Mouse (Mus musculus): ENCODE data around the gene Lrp2. TPM values are rescaled to one million over a fixed set of nuclear protein-coding genes. Genes with fewer than 3 reads are reported as not detected.

Lrp2 gene
- polyA plus RNA-seq, 1 experiment from 2014 or later: 1.6 TPM

GRCm38 (mm10) chr2:69379801-69380200 lies 206.1 kb downstream of the Lrp2 start:
- no peak for ATAC-seq (replicated peaks; ENCODE audit: low FRiP score, low TSS enrichment, low read depth)
- 48% methylated on average over 1 of the region's 1 CpGs for WGBS
- Histone ChIP-seq H3K27ac (ENCODE audit: low read depth) (no peak overlapping the region), H3K4me2 (ENCODE audit: low read length) (no peak overlapping the region), H3K9ac (ENCODE audit: low read length) (no peak overlapping the region), H3K36me3 (ENCODE audit: control insufficient read depth, insufficient read depth, low read length) (no peaks in the 10 kb centered on the region), H3K27me3 (replicated peaks; ENCODE audit: control insufficient read depth, insufficient read depth, low read length) (no peaks in the 10 kb centered on the region), H3K4me3 (ENCODE audit: low read depth, low read length) (no peak overlapping the region), H3K4me1 (replicated peaks; ENCODE audit: control insufficient read depth, insufficient read depth, low read length) (no peaks in the 10 kb centered on the region), H3K9me3 (ENCODE audit: control insufficient read depth, low read length) (no peaks in the 10 kb centered on the region)
- no peak for DNase-seq (ENCODE audit: low spot score)

GRCm38 (mm10) chr2:69376780-69377179 lies 209.1 kb downstream of the Lrp2 start:
- no peaks in the 10 kb centered on the region for H3K4me1 ChIP-seq (replicated peaks; ENCODE audit: control insufficient read depth, insufficient read depth, low read length)
- H3K4me2 ChIP-seq (ENCODE audit: low read length): no peak overlapping the region
- H3K36me3 ChIP-seq (ENCODE audit: control insufficient read depth, insufficient read depth, low read length): no peaks in the 10 kb centered on the region
- no peak overlapping the region for H3K9ac ChIP-seq (ENCODE audit: low read length)
- no peak overlapping the region for H3K27ac ChIP-seq (ENCODE audit: low read depth)
- no peak for DNase-seq (ENCODE audit: low spot score)
- H3K4me3 ChIP-seq (ENCODE audit: low read depth, low read length): no peak overlapping the region
- 60% methylated on average over 2 of the region's 2 CpGs for WGBS
- H3K9me3 ChIP-seq (ENCODE audit: control insufficient read depth, low read length): no peaks in the 10 kb centered on the region
- no peak for ATAC-seq (replicated peaks; ENCODE audit: low FRiP score, low TSS enrichment, low read depth)
- H3K27me3 ChIP-seq (replicated peaks; ENCODE audit: control insufficient read depth, insufficient read depth, low read length): no peaks in the 10 kb centered on the region

Other genes with a start within 250 kb of the Lrp2 start
- not detected in 2 replicates for gene Abcb11, start 243.4 kb downstream of the Lrp2 start, polyA plus RNA-seq (2014; fragmentation: Nextera tagmentation; extraction: Ambion mirVana)
- gene Dhrs9, start 205.6 kb downstream of the Lrp2 start, polyA plus RNA-seq (2014; fragmentation: Nextera tagmentation; extraction: Ambion mirVana): not detected in 2 replicates
- 9.1 and 17.8 TPM in 2 replicates for gene Bbs5, start 61.1 kb upstream of the Lrp2 start, polyA plus RNA-seq (2014; fragmentation: Nextera tagmentation; extraction: Ambion mirVana)
- gene Klhl41, start 84.1 kb upstream of the Lrp2 start, polyA plus RNA-seq (2014; fragmentation: Nextera tagmentation; extraction: Ambion mirVana): 0.11 and 0.16 TPM in 2 replicates
- gene Fastkd1, start 127.5 kb upstream of the Lrp2 start, polyA plus RNA-seq (2014; fragmentation: Nextera tagmentation; extraction: Ambion mirVana): 14.9 and 17.5 TPM in 2 replicates
- 100 and 115 TPM in 2 replicates for gene Ppig, start 136.5 kb upstream of the Lrp2 start, polyA plus RNA-seq (2014; fragmentation: Nextera tagmentation; extraction: Ambion mirVana)
- 1.5 and 2.3 TPM in 2 replicates for gene Ccdc173, start 203.5 kb upstream of the Lrp2 start, polyA plus RNA-seq (2014; fragmentation: Nextera tagmentation; extraction: Ambion mirVana)
- gene Phospho2, start 203.6 kb upstream of the Lrp2 start, polyA plus RNA-seq (2014; fragmentation: Nextera tagmentation; extraction: Ambion mirVana): 24.6 and 24.8 TPM in 2 replicates
- gene Klhl23, start 235.9 kb upstream of the Lrp2 start, polyA plus RNA-seq (2014; fragmentation: Nextera tagmentation; extraction: Ambion mirVana): 38.4 and 42.1 TPM in 2 replicates

Data from intestine, embryonic 14.5 days (tissue).